Mouse (Mus musculus): ENCODE data around the gene Pxmp2.

DNA sequence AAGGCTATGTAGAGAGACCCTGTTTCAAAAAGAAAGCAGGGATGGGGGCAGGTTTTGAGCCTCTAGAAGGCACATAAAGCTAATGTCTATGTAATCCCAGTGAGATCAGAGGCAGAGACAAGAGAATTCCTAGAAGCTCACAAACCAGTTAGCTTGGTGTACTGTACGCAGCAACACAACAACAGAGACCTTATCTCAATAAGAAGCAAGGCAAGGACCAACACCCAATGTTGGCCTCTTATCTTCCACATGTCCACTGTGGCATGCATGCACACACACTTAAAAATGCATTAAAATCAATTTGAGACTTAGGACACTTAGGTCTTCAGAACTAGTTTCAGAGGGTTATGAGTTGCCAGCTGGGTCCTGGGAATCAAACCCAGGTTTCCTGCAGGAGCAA is 5.7 kb upstream of the Pxmp2 start:
- no peak for TF ChIP-seq CTCF (conservative IDR thresholded peaks at IDR 0.05 in 1 of 2, IDR thresholded peaks at IDR 0.05 in 1 of 2; ENCODE audit: low read depth in 2 of 2, low read length in 2 of 2)
- TF ChIP-seq USF2 (conservative IDR thresholded peaks at IDR 0.05; ENCODE audit: low read depth, low read length) = no peak
- TF ChIP-seq E2F4 (IDR thresholded peaks at IDR 0.05; ENCODE audit: insufficient replicate concordance, low read depth, low read length) = no peak
- TF ChIP-seq USF1 (IDR thresholded peaks at IDR 0.05; ENCODE audit: low read depth, low read length) = no peak
- no peak for TF ChIP-seq EP300 (IDR thresholded peaks at IDR 0.05; ENCODE audit: low read length)
- TF ChIP-seq POLR2A (IDR thresholded peaks at IDR 0.05; ENCODE audit: low read depth, low read length) = no peak
